Mouse (Mus musculus) lung, embryonic 14.5 days (tissue): ENCODE results near the gene Polr1d. TPM values are rescaled to one million over a fixed set of nuclear protein-coding genes. Genes with fewer than 3 reads are reported as not detected.
A peak's percentile ranks its signal among the peaks of the same experiment; 100 is the strongest.

Experiments used
- ATAC-seq: fragments of 200-750 bp; cut with Nextera tagmentation; 2 replicates; pipeline ENCODE4 v1.8.0; 2017; ENCODE audit warnings: mild to moderate bottlenecking, moderate TSS enrichment, moderate library complexity; ENCODE audit not compliant: insufficient read depth
- DNase-seq: peaks from one replicate; pipeline ENCODE4 v3.0.0-alpha.2; 2015
- H3K27ac ChIP-seq: fragments of 300-500 bp; sonication (generic); 2 replicates; pipeline ENCODE4 v1.5.1; 2014; ENCODE audit warnings: low read depth, mild to moderate bottlenecking, moderate library complexity
- H3K27me3 ChIP-seq: fragments of 300-500 bp; sonication (generic); 2 replicates; pipeline ENCODE4 v1.6.1; 2014; ENCODE audit warnings: low read length, control low read depth; ENCODE audit not compliant: insufficient read depth
- H3K36me3 ChIP-seq: fragments of 300-500 bp; sonication (generic); 2 replicates; pipeline ENCODE4 v1.6.1; 2014; ENCODE audit warnings: control low read depth; ENCODE audit not compliant: insufficient read depth
- H3K4me1 ChIP-seq: fragments of 300-500 bp; sonication (generic); 2 replicates; pipeline ENCODE4 v1.6.1; 2014; ENCODE audit warnings: antibody characterized with exemption, control low read depth; ENCODE audit not compliant: insufficient read depth
- H3K4me2 ChIP-seq: fragments of 300-500 bp; sonication (generic); 2 replicates; pipeline ENCODE4 v1.6.1; 2014; ENCODE audit warnings: mild to moderate bottlenecking
- H3K4me3 ChIP-seq: fragments of 300-500 bp; sonication (generic); 2 replicates; pipeline ENCODE4 v1.5.1; 2014; ENCODE audit warnings: low read depth, low read length
- H3K9ac ChIP-seq: fragments of 300-500 bp; sonication (generic); 2 replicates; pipeline ENCODE4 v1.6.1; 2014
- H3K9me3 ChIP-seq: fragments of 300-500 bp; sonication (generic); 2 replicates; pipeline ENCODE4 v1.6.1; 2016; ENCODE audit warnings: low read depth, low read length, control low read depth
- CTCF ChIP-seq: IDR thresholded peaks from 2 replicates; pipeline ENCODE4 v1.5.1; 2016; ENCODE audit warnings: antibody characterized with exemption, low read depth
- WGBS: fragments of 180-500 bp; shearing (Covaris S2); extraction: QIAGEN DNeasy Blood & Tissue Kit; methylation state at CpG from one replicate; pipeline ENCODE4 v1.1.7; 2014; 5-methylcytosine and 5-hydroxymethylcytosine counted together
- polyA plus RNA-seq: library from polyadenylated mRNA; unstranded; fragments of >200 nt; fragmentation: Nextera tagmentation; extraction: Ambion mirVana; gene quantifications from 2 replicates; pipeline ENCODE4 v1.2.1, GENCODE M21; 2014

Gene Polr1d
- polyA plus RNA-seq, result 123 and 127 TPM in 2 replicates

DNA sequence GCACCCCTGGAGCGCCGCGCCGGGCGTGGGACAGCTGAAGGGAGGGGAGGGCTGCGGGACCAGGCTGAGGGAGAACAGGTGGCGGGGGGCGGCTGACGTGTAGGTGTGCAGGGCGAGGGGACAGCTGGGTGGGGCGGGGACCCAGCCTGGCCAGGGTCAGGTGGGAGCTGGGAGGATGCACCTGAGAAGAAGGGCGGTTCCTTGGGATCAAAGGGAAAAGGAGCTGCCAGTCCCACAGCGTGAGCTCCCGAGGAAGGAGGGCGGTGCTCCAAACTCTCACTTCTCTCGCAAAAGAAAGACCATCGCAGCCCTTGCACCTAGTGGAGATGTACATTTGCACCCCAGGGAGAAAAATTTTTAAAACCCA, at the start of gene Polr1d:
Gene Polr1d (plus strand): TSS at position 252 of the 367 bp plus-strand sequence.
- Histone ChIP-seq H3K4me3 (peak within 1 kb of the TSS; percentile 82), H3K4me2 (peak within 1 kb of the TSS; percentile 97), H3K4me1 (peaks cover 23% of the 10 kb centered on the region), H3K9ac (peak within 1 kb of the TSS; percentile 88), H3K27ac (peak within 1 kb of the TSS; percentile 97), H3K27me3 (no peaks in the 10 kb centered on the region), H3K9me3 (no peaks in the 10 kb centered on the region), H3K36me3 (peaks cover 8% of the 10 kb centered on the region)
- DNase-seq, result peak; percentile 57
- no peak for TF ChIP-seq CTCF
- ATAC-seq, result no peak
- under 1% methylated on average over 17 of the region's 17 CpGs for WGBS

GRCm38 (mm10) chr5:147031281-147031680, 45.6 kb upstream of the Polr1d start:
- peaks cover 39% of the 10 kb centered on the region for H3K36me3 ChIP-seq
- no peak for DNase-seq

DNA sequence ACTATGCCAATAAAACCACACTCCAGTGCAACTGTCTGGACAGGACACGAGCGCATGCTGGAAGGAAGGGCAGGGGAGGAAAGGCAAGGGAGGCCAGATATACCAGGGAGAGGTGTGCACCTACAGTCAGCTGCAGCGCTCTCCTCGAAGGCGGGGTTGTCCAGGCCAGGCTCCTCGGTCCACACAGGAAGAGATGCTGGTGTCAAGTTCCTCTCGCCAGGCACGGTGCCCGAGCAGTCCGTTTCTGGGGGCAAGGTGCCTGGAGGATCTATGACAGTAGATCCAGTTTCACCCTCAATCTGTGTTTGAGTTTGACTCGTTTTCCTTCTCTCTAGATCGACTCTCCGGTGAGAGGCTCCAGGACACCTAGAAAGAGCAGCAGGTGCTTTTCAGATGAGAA, 43.7 kb upstream of the Polr1d start:
- Histone ChIP-seq H3K27ac (no peak overlapping the region), H3K36me3 (peaks cover 22% of the 10 kb centered on the region), H3K9me3 (no peaks in the 10 kb centered on the region), H3K4me2 (no peak overlapping the region), H3K4me1 (0 out of 2 replicates have a peak, but pooled peaks cover 6% of the 10 kb centered on the region), H3K4me3 (no peak overlapping the region), H3K9ac (no peak overlapping the region), H3K27me3 (no peaks in the 10 kb centered on the region)
- ATAC-seq, result no peak
- TF ChIP-seq CTCF, result no peak
- WGBS, result 63% methylated on average over 13 of the region's 13 CpGs
- no peak for DNase-seq

More at GRCm38 (mm10) chr5:147031281-147031680, 45.6 kb upstream of the Polr1d start:
- Histone ChIP-seq H3K27me3 (no peaks in the 10 kb centered on the region), H3K4me2 (no peak overlapping the region), H3K4me1 (0 out of 2 replicates have a peak, but pooled peaks cover 1% of the 10 kb centered on the region), H3K27ac (no peak overlapping the region), H3K9me3 (no peaks in the 10 kb centered on the region), H3K9ac (no peak overlapping the region), H3K4me3 (no peak overlapping the region)
- WGBS, result 75% methylated on average over 14 of the region's 14 CpGs
- no peak for TF ChIP-seq CTCF
- ATAC-seq, result no peak

GRCm38 (mm10) chr5:147034283-147034682, 42.6 kb upstream of the Polr1d start:
- no peak overlapping the region for H3K4me3 ChIP-seq
- no peak for TF ChIP-seq CTCF
- 73% methylated on average over 12 of the region's 12 CpGs for WGBS
- H3K4me2 ChIP-seq, result no peak overlapping the region
- H3K4me1 ChIP-seq, result 0 out of 2 replicates have a peak, but pooled peaks cover 6% of the 10 kb centered on the region
- ATAC-seq, result no peak
- no peak for DNase-seq
- H3K9me3 ChIP-seq, result no peaks in the 10 kb centered on the region
- no peak overlapping the region for H3K9ac ChIP-seq
- no peak overlapping the region for H3K27ac ChIP-seq
- no peaks in the 10 kb centered on the region for H3K27me3 ChIP-seq
- peaks cover 11% of the 10 kb centered on the region for H3K36me3 ChIP-seq

DNA sequence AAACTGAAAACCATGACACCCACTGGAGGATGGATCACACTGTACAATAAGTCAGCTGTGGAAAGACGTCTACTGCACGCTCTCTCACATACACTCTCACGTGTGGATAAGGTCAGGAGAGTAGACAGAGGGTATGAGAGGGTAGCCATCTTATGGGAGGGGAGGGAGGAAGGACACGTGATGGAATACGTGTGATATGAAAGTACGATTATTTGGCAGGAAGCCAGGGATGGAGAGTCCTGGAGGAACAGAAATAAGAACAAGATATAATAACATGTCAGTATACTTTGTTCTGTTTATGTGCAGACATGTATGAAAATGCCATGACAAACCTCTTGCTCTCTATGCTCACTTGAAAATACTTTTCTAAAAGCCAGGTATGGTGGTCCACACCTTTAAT, 41.5 kb upstream of the Polr1d start:
- 0 out of 2 replicates have a peak, but pooled peaks cover 6% of the 10 kb centered on the region for H3K4me1 ChIP-seq
- TF ChIP-seq CTCF, result no peak

DNA sequence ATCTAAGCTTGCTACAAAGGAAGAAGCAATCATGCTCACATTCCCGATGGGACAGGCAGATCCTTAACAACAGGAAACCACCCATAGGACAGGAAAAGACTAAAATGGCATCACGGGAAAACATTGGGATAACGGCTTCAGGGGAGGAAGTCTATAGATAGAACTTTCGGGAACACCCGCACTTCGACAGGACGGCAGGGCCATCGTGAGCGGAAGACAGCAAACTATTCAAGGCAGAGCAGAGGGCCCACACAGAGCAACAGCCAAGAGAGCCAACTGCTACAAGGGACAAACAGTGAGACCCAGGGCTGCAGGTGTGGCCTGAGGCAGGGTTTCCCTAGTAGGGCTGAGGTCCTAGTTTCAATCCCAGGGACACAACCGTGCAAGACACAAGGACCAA, 40.8 kb upstream of the Polr1d start:
- no peaks in the 10 kb centered on the region for H3K9me3 ChIP-seq
- H3K4me1 ChIP-seq, result 0 out of 2 replicates have a peak, but pooled peaks cover 6% of the 10 kb centered on the region
- 67% methylated on average over 10 of the region's 10 CpGs for WGBS
- no peak overlapping the region for H3K4me3 ChIP-seq
- H3K27me3 ChIP-seq, result no peaks in the 10 kb centered on the region
- H3K4me2 ChIP-seq, result no peak overlapping the region
- H3K9ac ChIP-seq, result no peak overlapping the region
- H3K36me3 ChIP-seq, result peaks cover 23% of the 10 kb centered on the region
- TF ChIP-seq CTCF, result no peak
- peak overlapping the region; percentile 69; the same call in 1 of the 2 replicates for H3K27ac ChIP-seq
- ATAC-seq (no peak), DNase-seq (peak; percentile 47)

More for the DNA sequence above, 41.5 kb upstream of the Polr1d start:
- Histone ChIP-seq H3K27me3 (no peaks in the 10 kb centered on the region), H3K36me3 (peaks cover 16% of the 10 kb centered on the region), H3K9ac (no peak overlapping the region), H3K9me3 (no peaks in the 10 kb centered on the region), H3K4me3 (no peak overlapping the region), H3K27ac (no peak overlapping the region), H3K4me2 (no peak overlapping the region)
- no peak for ATAC-seq
- peak; percentile 40 for DNase-seq
- 48% methylated on average over 6 of the region's 6 CpGs for WGBS

- H3K9ac ChIP-seq, result no peak overlapping the region
- ATAC-seq (no peak), DNase-seq (no peak)
- no peak overlapping the region for H3K4me3 ChIP-seq
- H3K4me2 ChIP-seq, result no peak overlapping the region
- H3K27ac ChIP-seq, result peak overlapping the region; percentile 69; the same call in 1 of the 2 replicates
- peaks cover 28% of the 10 kb centered on the region for H3K36me3 ChIP-seq
- 81% methylated on average over 5 of the region's 5 CpGs for WGBS
- H3K9me3 ChIP-seq, result no peaks in the 10 kb centered on the region
- H3K27me3 ChIP-seq, result no peaks in the 10 kb centered on the region
- H3K4me1 ChIP-seq, result 0 out of 2 replicates have a peak, but pooled peaks cover 6% of the 10 kb centered on the region
- TF ChIP-seq CTCF, result no peak
Measured at GRCm38 (mm10) chr5:147036661-147037060, 40.2 kb upstream of the Polr1d start.

DNA sequence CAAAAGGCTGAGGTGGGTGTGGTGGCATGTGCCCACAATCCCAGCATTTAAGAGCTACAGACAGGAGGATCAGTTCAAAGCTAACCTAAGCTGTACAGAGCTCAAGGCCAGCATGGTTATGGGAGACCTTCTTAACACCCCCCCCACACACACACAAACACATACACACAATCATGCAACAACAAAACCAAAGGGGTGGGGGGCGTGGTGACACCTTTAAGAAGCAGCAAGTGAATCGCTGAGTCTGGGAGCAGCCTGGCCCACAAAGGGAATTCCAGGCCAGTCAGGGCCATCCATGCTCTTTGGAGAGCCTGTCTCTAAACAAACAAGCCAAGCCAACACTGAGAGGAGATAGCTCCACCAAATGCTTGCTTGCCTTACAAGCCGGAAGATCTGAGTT, 39.2 kb upstream of the Polr1d start:
- H3K36me3 ChIP-seq, result peaks cover 33% of the 10 kb centered on the region
- 40% methylated on average over 3 of the region's 3 CpGs for WGBS
- H3K9ac ChIP-seq, result no peak overlapping the region
- no peaks in the 10 kb centered on the region for H3K9me3 ChIP-seq
- peak; percentile 36 for DNase-seq
- no peaks in the 10 kb centered on the region for H3K27me3 ChIP-seq
- ATAC-seq, result no peak
- peak overlapping the region; percentile 42; the same call in 1 of the 2 replicates for H3K27ac ChIP-seq
- H3K4me2 ChIP-seq, result no peak overlapping the region
- H3K4me3 ChIP-seq, result no peak overlapping the region
- no peak for TF ChIP-seq CTCF
- H3K4me1 ChIP-seq, result 0 out of 2 replicates have a peak, but pooled peaks cover 6% of the 10 kb centered on the region
